Mouse (Mus musculus) cerebellum, adult 2 months (tissue): ENCODE results near the gene Sri.

ENCODE experiments used
- CTCF ChIP-seq: fragments of 200-500 bp; IDR thresholded peaks from 2 replicates; pipeline ENCODE4 v1.5.1; 2011; ENCODE audit warnings: low read depth, mild to moderate bottlenecking, control low read depth, low read length, moderate library complexity, borderline replicate concordance; ENCODE audit not compliant: insufficient read depth
- POLR2A ChIP-seq: fragments of 200-500 bp; IDR thresholded peaks from 2 replicates; pipeline ENCODE4 v1.6.1; 2011; ENCODE audit warnings: low read length, control low read depth, borderline replicate concordance; ENCODE audit not compliant: insufficient read depth

GRCm38 (mm10) chr5:8055721-8056129 is 9.8 kb downstream of the Sri start:
- no peak for TF ChIP-seq POLR2A
- TF ChIP-seq CTCF, result no peak
